Mouse (Mus musculus) spleen, adult 12 weeks (tissue): Measurements from ENCODE around the gene Maz.

ENCODE experiments used
- DNase-seq: peaks from one replicate; pipeline ENCODE4 v3.0.0; 2022; ENCODE audit warnings: low spot score

Gene Maz

GRCm38 (mm10) chr7:127008239-127009019, 18.4 kb downstream of the Maz start:
- DNase-seq, result no peak

GRCm38 (mm10) chr7:127007313-127008024, 19.4 kb downstream of the Maz start:
- DNase-seq, result no peak

GRCm38 (mm10) chr7:127004122-127004875, 22.5 kb downstream of the Maz start:
- no peak for DNase-seq

- no peak for DNase-seq
These were observed 23.2 kb downstream of the Maz start for GRCm38 (mm10) chr7:127003620-127004019.

GRCm38 (mm10) chr7:126999568-126999967, 27.3 kb downstream of the Maz start:
- no peak for DNase-seq

GRCm38 (mm10) chr7:126996449-126996848, 30.4 kb downstream of the Maz start:
- DNase-seq, result no peak

- no peak for DNase-seq
These were observed 38.0 kb downstream of the Maz start for GRCm38 (mm10) chr7:126988816-126989215.

- DNase-seq, result no peak
These were observed 40.5 kb downstream of the Maz start for GRCm38 (mm10) chr7:126986319-126986718.

GRCm38 (mm10) chr7:126984667-126985444, 42.0 kb downstream of the Maz start:
- DNase-seq, result no peak

- no peak for DNase-seq
These were observed 43.7 kb downstream of the Maz start for GRCm38 (mm10) chr7:126983113-126983512.

- DNase-seq, result no peak
These were observed 44.8 kb downstream of the Maz start for GRCm38 (mm10) chr7:126982054-126982453.

GRCm38 (mm10) chr7:126981601-126982000, 45.2 kb downstream of the Maz start:
- DNase-seq, result no peak

- no peak for DNase-seq
These were observed 48.0 kb downstream of the Maz start for GRCm38 (mm10) chr7:126978841-126979240.

- peak; percentile 15 for DNase-seq
These were observed 49.9 kb downstream of the Maz start for GRCm38 (mm10) chr7:126976878-126977459.

- peak; percentile 91 for DNase-seq
These were observed 50.6 kb downstream of the Maz start, which contains the start of gene Cdiptos for GRCm38 (mm10) chr7:126975950-126976866. TSS of gene Cdiptos (minus strand) at chr7:126976098.

- DNase-seq, result no peak
These were observed 51.1 kb downstream of the Maz start, which contains the start of gene Cdipt for GRCm38 (mm10) chr7:126975893-126975949. TSS of gene Cdipt (plus strand) at chr7:126975914.

- no peak for DNase-seq
These were observed 51.3 kb downstream of the Maz start for GRCm38 (mm10) chr7:126975493-126975892.
